Comparison of ENCODE assay signal across 9 mouse cellular contexts in the genomic region with DNA sequence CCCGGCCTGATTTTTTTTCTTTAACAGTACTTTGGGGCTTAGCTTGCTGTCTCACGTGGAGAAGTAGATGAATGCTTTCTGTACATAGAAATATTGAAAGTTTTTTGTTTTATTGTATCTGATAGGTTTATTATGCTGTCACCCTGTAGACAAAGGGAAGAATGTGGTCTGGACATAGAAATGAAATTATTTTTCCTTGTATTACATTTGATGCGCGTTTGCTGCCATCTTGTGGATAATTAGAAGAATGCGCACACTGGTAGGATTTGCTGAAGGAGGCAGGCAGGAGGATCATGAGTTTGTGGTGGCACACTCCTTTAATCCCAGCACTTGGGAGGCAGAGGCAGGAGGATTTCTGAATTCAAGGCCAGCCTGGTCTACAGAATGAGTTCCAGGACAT. TPM values are rescaled to one million over a fixed set of nuclear protein-coding genes. Genes with fewer than 3 reads are reported as not detected.
DNase-seq lines count a peak whose midpoint lies in the region; ATAC-seq and TF ChIP-seq lines count a peak whose summit lies in the region.
"Not testable (repeated sequence)": the region's sequence is repeated elsewhere in the genome, so short reads cannot be mapped to it uniquely, and the experiment has no call there.
"Had no signal": no experiment of that assay in that cellular context is flagged by ENCODE, and none has a peak within 500 bp of the region (broad histone marks: within the 10 kb centered on the region; RNA-seq: fewer than 3 reads in every experiment).

No protein-coding gene starts in this region.

- not testable (repeated sequence) for H3K36me3 ChIP-seq in ES-E14 (ENCODE audit: control insufficient read depth, insufficient read depth, low read length, poor library complexity, severe bottlenecking); heart, postnatal 0 days (replicated peaks; ENCODE audit: control insufficient read depth, insufficient read depth, low read length); midbrain, embryonic 11.5 days (ENCODE audit: control insufficient read depth, insufficient read depth, low read length)

- not testable (repeated sequence) for TF ChIP-seq POLR2A in brain, embryonic 14.5 days (IDR thresholded peaks at IDR 0.05; ENCODE audit: borderline replicate concordance, extremely low read depth, insufficient read depth, insufficient read length, poor library complexity, severe bottlenecking)

- DNase-seq in ES-E14 (ENCODE audit: low read depth, low spot score), result peak; percentile 11
- peak; percentile 77 for DNase-seq in brain, embryonic 14.5 days (ENCODE audit: low read depth)
- peak; percentile 14 for DNase-seq in embryo, embryonic 11.5 days (ENCODE audit: low read depth, low spot score)
- peak; percentile 42 for DNase-seq in heart, postnatal 0 days (ENCODE audit: low spot score)
- peak; percentile 16 for DNase-seq in kidney, adult 9 months
- DNase-seq in left cerebral cortex, postnatal 14 days (ENCODE audit: low spot score in 2 of 2), result peak; percentile 35 to 38
- DNase-seq in midbrain, embryonic 11.5 days (ENCODE audit: low spot score, missing footprints), result peak; percentile 86
- peak; percentile 6 for DNase-seq in right cerebral cortex, postnatal 14 days

- not testable (repeated sequence) for H3K9me3 ChIP-seq in ES-E14 (ENCODE audit: control insufficient read depth, insufficient read depth, low read depth, low read length); heart, postnatal 0 days (replicated peaks; ENCODE audit: control insufficient read depth, low read length); midbrain, embryonic 11.5 days (ENCODE audit: control insufficient read depth, low read length)

- not testable (repeated sequence) for H3K27me3 ChIP-seq in heart, postnatal 0 days (ENCODE audit: control insufficient read depth, insufficient read depth, low read length); midbrain, embryonic 11.5 days (ENCODE audit: control insufficient read depth, insufficient read depth, low read length)

- 33% methylated on average over 5 of the region's 5 CpGs for WGBS in heart, postnatal 0 days
- WGBS in midbrain, embryonic 11.5 days, result 26% methylated on average over 5 of the region's 5 CpGs

- not testable (repeated sequence) for H3K4me1 ChIP-seq in ES-E14 (ENCODE audit: control insufficient read depth in 2 of 2, insufficient read depth in 2 of 2, low read length in 2 of 2, poor library complexity in 1 of 2); heart, postnatal 0 days (ENCODE audit: control insufficient read depth, insufficient read depth); midbrain, embryonic 11.5 days (ENCODE audit: control insufficient read depth, insufficient read depth, low read length)

- not testable (repeated sequence) for H3K4me3 ChIP-seq in ES-E14 (ENCODE audit: insufficient read depth in 1 of 2, low read depth in 1 of 2, low read length in 2 of 2, poor library complexity in 1 of 2, severe bottlenecking in 1 of 2); heart, postnatal 0 days (ENCODE audit: low read depth, low read length); midbrain, embryonic 11.5 days (ENCODE audit: low read depth, low read length)

- H3K27ac ChIP-seq in ES-E14 (ENCODE audit: insufficient read depth, low read depth, low read length, poor library complexity, severe bottlenecking); heart, postnatal 0 days (ENCODE audit: low read depth); midbrain, embryonic 11.5 days (ENCODE audit: low read depth, low read length): not testable (repeated sequence)

- intact Hi-C loops in left cerebral cortex, postnatal 14 days (cut with DNase I), result loop anchor here (1.0 to 5.0 kb wide), 2 partner anchors 130 to 218 kb away; no protein-coding TSS in a partner anchor

- not testable (repeated sequence) for H3K4me2 ChIP-seq in heart, postnatal 0 days (ENCODE audit: low read depth, low read length); midbrain, embryonic 11.5 days

- TF ChIP-seq EP300 in heart, postnatal 0 days (IDR thresholded peaks at IDR 0.05; ENCODE audit: low read depth), result not testable (repeated sequence)

- not testable (repeated sequence) for H3K9ac ChIP-seq in ES-E14 (ENCODE audit: insufficient read depth, low read depth, low read length, poor library complexity, severe bottlenecking); heart, postnatal 0 days (replicated peaks; ENCODE audit: low read depth, low read length); midbrain, embryonic 11.5 days (ENCODE audit: low read length)

- not testable (repeated sequence) for ATAC-seq in heart, postnatal 0 days (ENCODE audit: insufficient read depth, low read depth); midbrain, embryonic 11.5 days (ENCODE audit: low FRiP score)

- in situ Hi-C loops in ES-E14 (cut with MboI; ENCODE audit: low sequenced_read_pairs in 2 of 2, unreplicated experiment in 2 of 2), result loop anchor here in 1 of 2 experiments (10.0 kb wide), 1 partner anchor 1840 kb away; no protein-coding TSS in a partner anchor

- TF ChIP-seq CTCF in brain, embryonic 14.5 days (IDR thresholded peaks at IDR 0.05; ENCODE audit: borderline replicate concordance, extremely low read depth, insufficient read depth, insufficient read length), result peak; percentile 50; the same call in 1 of the 2 replicates
- peak; percentile 57 for TF ChIP-seq CTCF in heart, postnatal 0 days (IDR thresholded peaks at IDR 0.05; ENCODE audit: low read depth)

TF ChIP-seq in ES-E14, 5 proteins besides CTCF, POLR2A, EP300 and RAD21:
- peak; percentile 55; the same call in 1 of the 2 replicates for TF ChIP-seq ZC3H11A (IDR thresholded peaks at IDR 0.05; ENCODE audit: borderline replicate concordance, low read depth, low read length)

RNA-seq across cellular contexts. Expression of a gene that starts 53.2 kb away (rescaled TPM):
- total RNA-seq in ES-E14 (2012; rRNA removed), result 0.58 and 0.67 TPM in 2 replicates
- 0.14 and 0.26 TPM in 2 replicates for polyA plus RNA-seq in brain, embryonic 14.5 days (2012; rRNA removed)
- not detected in 2 replicates for total RNA-seq in heart, postnatal 0 days (2014; rRNA removed; ENCODE audit: low replicate concordance)
- polyA plus RNA-seq in heart, postnatal 0 days (2015; fragmentation: Nextera tagmentation; extraction: Ambion mirVana), result 0.12 TPM in 2 replicates
- total RNA-seq in left cerebral cortex, postnatal 14 days (2021), result under 1 TPM; 0.22 to 0.47 TPM
- 0.18 TPM in 1 of 2 replicates, not detected in the other for polyA plus RNA-seq in midbrain, embryonic 11.5 days (2014; fragmentation: Nextera tagmentation; extraction: Ambion mirVana)
- total RNA-seq: megakaryocyte, adult 5-6 weeks had no signal

Comparison
In these comparisons a context has a peak if more than half of its experiments do, and no peak if none do; other contexts are left out.
1. DNase-seq: peak in every context shown above with its lines; median percentile 86 in midbrain, embryonic 11.5 days; 77 in brain, embryonic 14.5 days; 42 in heart, postnatal 0 days; 36 in left cerebral cortex, postnatal 14 days; 16 in kidney, adult 9 months; 14 in embryo, embryonic 11.5 days; 11 in ES-E14; 6 in right cerebral cortex, postnatal 14 days.